Mouse (Mus musculus): ENCODE data around the gene Stxbp3.

The Stxbp3 gene

DNA sequence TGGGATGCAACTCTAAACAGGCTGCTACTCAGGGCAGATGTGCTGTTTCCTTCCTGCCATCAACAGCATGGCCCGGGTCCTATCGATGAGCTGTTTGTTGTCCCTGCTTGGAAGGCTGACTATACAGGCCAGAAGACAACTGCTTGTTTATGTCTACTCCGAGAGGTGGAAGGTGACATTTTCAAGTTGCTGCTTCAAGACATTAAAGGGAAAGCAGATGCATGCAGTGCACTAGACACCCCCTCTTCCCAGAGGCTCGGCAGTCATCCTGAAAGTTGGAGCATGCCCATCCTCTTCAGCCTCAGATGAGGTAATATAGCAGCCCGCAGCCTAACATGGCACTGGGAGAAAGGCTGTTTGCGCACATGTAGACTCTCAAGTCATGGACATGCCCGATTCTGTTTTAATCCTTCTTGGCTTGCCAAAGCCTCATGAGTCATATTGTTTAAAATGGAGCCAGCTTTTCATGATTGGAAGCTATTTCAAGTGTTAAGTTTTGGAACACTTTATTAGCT lies 77.7 kb downstream of the Stxbp3 start:
- no peak for DNase-seq

DNA sequence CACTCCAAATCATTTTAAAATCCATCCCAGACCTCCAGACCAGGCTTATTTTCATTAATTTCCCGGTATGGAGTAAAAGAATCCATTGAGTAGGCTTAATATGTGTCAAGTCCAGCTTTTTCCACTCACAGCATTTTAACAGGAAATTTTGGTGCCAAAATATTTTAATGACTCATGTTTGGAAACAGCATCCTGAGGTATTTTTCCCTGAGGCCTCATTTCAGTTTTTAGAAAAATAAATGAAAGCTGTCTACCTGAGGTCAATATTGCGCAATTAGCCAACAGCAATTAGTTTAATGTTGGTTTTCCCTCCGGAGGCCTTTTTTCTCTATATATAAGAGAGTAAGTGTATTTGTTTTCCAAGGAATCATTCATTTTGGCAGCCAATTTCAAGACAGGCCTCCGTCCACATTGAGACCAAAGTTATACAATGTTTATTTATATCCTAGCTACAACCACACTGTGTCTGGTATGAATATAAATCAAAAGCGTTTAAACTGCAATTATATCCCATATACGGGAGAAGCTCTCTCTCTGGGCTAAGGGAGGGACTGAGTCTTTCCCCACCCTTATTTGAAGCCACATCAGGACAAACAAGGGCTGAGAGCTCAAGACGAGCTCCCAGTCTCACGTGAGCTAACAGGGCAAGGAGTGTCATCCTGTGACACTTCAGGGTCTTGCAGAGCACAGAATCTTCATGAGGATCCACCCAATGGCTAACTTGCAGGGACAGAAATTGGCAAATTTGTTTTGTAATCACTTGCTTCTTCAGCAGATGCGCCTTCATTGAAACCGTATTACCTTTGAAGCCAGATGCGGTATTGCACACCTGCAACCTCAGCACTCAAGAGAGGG lies 80.5 kb downstream of the Stxbp3 start:
- no peak for DNase-seq

DNA sequence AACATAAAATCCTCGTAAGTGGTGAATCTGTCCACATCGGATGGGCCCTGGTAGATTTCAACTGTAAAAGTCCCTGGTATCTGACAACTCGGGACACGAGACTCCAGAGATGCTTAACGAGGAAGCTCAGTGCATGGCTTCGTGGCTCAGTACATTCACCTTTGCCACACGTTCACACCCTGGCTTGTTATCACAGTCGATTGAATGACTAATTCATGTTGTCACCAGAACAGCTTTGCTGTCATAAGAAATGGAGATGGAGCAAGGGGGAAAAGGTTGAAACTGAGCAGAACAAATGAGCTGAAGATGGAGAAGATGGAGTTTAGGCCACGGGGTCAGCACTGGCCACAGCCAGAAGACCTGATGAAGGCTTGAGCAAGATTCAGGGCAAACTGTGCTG lies 82.8 kb downstream of the Stxbp3 start:
- DNase-seq = no peak

DNA sequence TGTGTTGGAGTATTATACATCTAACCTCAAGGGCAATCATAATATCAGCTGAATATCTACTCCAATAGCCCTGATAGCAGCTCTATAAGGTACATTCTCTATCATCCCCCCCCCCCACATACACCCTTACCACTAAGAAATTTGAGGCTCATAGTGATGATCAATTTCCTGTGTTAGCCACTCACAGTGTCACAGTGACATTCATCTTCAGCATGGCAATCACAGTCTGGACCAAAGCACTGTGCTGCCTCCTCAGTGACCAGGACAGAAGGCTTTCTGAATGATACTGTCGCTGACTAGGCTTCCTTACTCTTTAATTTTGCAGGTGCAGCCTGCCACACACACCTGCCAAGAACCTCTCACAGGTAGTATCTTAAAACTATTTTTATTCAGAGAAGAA lies 84.2 kb downstream of the Stxbp3 start:
- no peak for DNase-seq

DNA sequence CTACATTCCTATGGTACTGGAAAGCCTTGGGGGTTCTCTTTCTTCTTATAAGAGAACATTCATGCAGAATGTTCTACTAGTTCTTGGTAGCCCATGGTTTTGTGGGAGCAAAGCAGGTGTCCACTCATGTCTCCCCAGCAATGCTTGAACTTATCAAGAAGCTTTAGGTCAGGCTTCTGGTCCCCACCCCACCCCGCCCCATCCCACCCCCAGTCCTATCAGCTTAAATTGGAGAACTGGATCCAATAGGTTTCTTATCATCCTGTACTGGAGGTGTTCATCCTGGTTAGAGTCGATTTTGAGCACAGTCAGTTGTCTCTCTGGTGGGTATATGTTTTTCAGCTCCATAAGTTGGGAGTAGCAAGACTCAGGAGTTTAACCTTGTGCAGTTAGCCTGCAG lies 84.8 kb downstream of the Stxbp3 start:
- no peak for DNase-seq

DNA sequence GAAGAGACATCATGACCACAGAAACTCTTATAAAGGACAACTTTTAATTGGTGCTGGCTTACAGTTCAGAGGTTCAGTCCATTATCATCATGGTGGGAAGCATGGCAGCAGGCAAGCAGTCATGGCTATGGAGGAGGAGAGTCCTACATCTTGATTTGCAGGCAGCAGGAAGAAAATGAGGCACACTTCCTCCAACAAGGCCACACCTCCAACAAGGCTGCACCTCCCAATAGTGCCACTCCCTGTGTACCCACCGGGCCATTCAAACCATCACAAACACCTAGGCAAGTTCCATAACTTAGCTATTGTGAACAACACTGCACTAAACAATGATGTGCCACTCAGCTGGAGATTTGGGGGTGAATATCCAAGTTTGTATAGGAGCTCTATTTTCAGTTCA lies 85.8 kb downstream of the Stxbp3 start:
- DNase-seq = no peak

DNA sequence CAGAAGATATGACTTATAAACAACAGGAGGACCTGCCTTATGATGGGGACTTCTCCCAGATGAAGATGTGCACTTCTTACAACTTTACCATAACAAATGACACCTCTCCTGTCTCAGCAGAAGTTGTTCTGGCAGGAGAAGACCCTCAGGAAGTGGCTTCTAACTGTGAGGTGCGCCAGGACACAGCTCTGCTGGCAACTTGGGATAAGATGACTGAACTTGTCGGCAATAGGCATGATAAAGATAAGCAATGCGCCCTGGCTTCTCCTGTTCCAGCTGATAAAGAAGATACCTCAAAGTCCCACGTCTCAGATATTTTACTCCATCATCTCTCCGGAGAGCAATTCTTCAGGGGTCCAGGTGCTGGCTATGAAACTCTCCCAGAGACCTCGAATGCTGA lies 88.6 kb downstream of the Stxbp3 start:
- DNase-seq = no peak

DNA sequence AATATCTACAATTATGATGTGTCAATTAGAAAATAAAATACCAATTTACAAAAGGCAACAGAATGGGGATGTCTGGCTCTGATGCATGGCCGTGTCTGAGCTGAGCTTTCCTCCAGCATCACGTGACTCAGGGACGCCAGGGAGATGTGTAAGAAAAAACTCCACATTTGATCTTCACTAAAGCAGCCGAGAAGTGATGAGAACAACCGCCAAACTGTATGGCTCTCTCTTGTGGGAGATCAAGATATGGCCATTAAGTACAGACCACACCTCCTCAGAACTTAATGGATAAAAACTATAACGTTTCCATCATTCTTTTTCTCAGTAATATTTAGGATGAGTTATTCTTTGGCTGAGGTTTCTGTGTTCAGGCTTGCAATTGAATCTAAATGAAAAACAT lies 89.3 kb downstream of the Stxbp3 start:
- DNase-seq = no peak

DNA sequence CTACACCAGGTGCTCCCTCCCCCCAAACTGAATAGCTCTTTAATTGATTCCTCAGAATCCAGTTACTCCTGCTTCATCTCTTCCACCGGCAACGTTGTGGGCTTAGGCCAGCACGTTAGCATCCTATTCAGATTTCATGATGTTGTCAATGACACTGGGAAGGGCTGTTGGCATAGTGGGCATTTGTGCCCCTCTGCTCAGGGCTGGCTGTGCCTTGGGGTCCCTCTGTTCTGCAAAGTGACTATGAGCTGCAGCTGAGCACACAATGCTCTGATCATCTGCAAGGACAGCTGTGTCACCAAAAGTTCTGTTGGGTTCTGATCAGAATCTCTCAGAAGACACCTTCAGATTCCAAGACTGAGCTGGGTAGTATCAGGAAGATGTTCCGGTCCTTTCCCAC lies 96.3 kb downstream of the Stxbp3 start:
- no peak for DNase-seq
